Mouse (Mus musculus): ENCODE results near the gene Cacnb1.

- no peak for TF ChIP-seq CTCF (conservative IDR thresholded peaks at IDR 0.05 in 1 of 2, IDR thresholded peaks at IDR 0.05 in 1 of 2; ENCODE audit: low read depth in 2 of 2, low read length in 2 of 2)
- TF ChIP-seq SIN3A (IDR thresholded peaks at IDR 0.05; ENCODE audit: low read length), result no peak
- TF ChIP-seq POLR2AphosphoS2 (IDR thresholded peaks at IDR 0.05; ENCODE audit: low read depth, low read length), result no peak
- TF ChIP-seq MAFK (IDR thresholded peaks at IDR 0.05; ENCODE audit: insufficient replicate concordance, low read length), result no peak
- TF ChIP-seq ETS1 (conservative IDR thresholded peaks at IDR 0.05; ENCODE audit: low read depth, low read length), result no peak
- no peak for TF ChIP-seq BHLHE40 (IDR thresholded peaks at IDR 0.05; ENCODE audit: low read depth, low read length)
- TF ChIP-seq GABPA (IDR thresholded peaks at IDR 0.05; ENCODE audit: insufficient replicate concordance, low read depth, low read length), result no peak
- TF ChIP-seq POLR2A (IDR thresholded peaks at IDR 0.05; ENCODE audit: low read depth, low read length), result no peak
- TF ChIP-seq JUN (IDR thresholded peaks at IDR 0.05; ENCODE audit: insufficient read depth, low read depth, low read length), result no peak
- TF ChIP-seq TBP (conservative IDR thresholded peaks at IDR 0.05; ENCODE audit: low read depth, low read length), result no peak
- no peak for TF ChIP-seq ZKSCAN1 (IDR thresholded peaks at IDR 0.05; ENCODE audit: borderline replicate concordance, low read depth, low read length)
- TF ChIP-seq KAT2A (IDR thresholded peaks at IDR 0.05; ENCODE audit: insufficient replicate concordance, low read length), result no peak
- no peak for TF ChIP-seq UBTF (IDR thresholded peaks at IDR 0.05; ENCODE audit: low read depth, low read length)
Measured at GRCm38 (mm10) chr11:98061441-98061840, 38.6 kb upstream of the Cacnb1 start.
